Mouse (Mus musculus) right cerebral cortex, postnatal 10 days (tissue): ENCODE results near the gene Trp53bp2.

Experiments used
- DNase-seq, 2 experiments: peaks; one replicate each; pipeline ENCODE4 v3.0.0; 2021; ENCODE audit warnings: low spot score in 2 of 2

Trp53bp2 gene

DNA sequence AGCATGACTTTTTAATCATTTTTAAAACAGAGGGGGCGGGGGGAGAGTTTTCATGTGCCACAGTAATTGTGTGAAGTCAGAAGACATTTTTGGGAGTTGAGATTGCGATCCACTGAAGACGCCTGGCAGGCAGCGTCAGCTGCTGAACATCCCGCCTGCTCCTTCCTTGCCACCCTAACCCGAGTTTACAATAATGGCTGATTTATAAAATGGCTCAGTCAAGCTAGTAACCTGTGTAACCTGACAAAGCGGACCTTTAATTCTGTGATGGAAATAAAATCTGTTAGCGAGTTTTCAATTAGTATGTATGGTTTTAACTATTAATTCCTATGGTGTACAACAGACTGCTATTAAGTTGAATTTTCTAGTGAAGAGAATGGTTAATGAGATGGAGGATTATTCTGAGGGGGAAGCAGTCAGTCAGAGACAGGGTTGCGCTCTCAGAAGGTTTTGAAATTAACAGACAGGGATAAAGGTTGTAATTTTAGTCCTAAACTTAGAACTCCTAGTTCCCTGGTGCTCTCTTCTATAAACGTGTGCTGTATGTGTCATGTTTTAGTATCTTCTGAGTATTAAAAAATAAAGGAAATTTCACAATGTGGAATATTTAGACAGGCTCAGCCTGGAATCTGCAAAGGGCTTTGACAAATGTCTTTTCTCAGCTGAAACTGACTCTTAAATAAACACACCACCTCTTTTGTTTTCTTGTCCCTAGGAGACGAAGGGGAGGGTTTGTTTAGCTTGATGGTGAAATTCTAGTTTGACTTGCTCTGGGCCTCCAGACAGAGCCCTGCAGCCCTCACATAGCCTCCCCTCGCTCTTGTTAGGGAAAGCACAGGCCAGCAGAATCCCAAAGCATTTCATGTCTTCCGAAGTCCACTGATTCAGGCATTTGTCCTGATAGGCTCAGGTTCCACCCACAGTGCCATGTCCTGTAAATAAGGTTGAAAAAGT, 51.6 kb downstream of the Trp53bp2 start:
- peak in 1 of 2 experiments; percentile 14 for DNase-seq

DNA sequence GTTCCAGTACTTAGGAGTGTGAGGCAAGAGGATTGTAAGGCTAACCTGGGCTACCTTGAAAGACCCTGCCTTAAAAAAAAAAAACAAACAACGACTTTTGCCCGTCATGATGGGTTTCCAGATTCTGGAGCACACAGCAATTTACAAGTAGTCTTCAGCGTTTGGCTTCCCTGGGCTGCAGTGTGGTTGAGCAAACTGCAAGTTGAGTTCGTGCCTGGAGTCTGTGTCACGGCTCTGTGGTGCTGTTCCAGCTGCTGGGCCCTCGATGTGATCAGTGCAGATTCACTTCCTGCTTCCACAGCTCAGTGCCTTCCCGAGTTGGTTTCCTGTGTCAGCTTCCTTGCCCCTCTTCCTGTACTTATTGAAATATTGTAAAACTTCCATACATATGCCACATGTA, 52.3 kb downstream of the Trp53bp2 start:
- DNase-seq: no peak

- peak; percentile 69 to 73 for DNase-seq
These were observed 52.8 kb downstream of the Trp53bp2 start for GRCm38 (mm10) chr1:182461813-182462212.

GRCm38 (mm10) chr1:182465309-182465708, 56.3 kb downstream of the Trp53bp2 start:
- DNase-seq: no peak

DNA sequence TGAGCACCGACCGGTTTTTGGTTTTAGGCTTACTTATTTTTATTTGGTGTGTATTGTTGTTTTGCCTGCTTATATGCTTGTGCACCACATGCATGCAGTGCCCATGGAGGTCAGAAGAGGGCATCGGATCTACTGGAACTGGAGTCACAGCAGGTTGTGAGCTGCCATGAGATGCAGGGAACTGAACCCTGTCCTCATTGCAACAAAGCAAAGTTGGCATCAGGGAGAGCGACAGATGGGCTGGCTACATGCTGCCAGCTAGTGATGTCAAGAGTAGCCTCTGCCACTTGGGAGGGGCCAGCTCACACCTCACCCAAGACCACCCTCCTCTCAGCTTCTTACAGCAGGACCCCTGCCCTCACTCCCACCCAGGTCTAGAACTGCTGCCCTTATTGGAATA, 57.0 kb downstream of the Trp53bp2 start:
- no peak for DNase-seq

GRCm38 (mm10) chr1:182475005-182475796, 66.2 kb downstream of the Trp53bp2 start:
- DNase-seq: peak in 1 of 2 experiments; percentile 68

DNA sequence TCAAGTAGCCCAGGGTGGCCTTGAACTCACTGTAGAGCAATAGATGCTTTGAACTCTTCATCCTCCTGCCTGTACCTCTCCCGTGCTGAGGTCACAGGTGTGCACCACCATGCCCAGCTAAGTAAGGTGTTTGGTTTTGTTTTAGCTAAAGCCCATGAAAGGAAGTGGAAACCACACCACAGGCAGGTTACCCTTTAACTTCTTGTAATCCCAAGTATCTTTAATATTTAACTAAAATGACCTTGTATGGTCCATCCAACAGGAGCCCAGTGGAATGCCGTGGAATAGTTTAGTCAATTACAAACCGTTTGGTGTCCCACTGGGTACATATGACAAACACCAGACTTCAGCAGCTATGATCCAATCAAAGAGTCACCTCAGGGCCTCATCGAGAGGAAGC, 70.0 kb downstream of the Trp53bp2 start:
- no peak for DNase-seq

- no peak for DNase-seq
These were observed 72.2 kb downstream of the Trp53bp2 start for GRCm38 (mm10) chr1:182481138-182481537.

DNA sequence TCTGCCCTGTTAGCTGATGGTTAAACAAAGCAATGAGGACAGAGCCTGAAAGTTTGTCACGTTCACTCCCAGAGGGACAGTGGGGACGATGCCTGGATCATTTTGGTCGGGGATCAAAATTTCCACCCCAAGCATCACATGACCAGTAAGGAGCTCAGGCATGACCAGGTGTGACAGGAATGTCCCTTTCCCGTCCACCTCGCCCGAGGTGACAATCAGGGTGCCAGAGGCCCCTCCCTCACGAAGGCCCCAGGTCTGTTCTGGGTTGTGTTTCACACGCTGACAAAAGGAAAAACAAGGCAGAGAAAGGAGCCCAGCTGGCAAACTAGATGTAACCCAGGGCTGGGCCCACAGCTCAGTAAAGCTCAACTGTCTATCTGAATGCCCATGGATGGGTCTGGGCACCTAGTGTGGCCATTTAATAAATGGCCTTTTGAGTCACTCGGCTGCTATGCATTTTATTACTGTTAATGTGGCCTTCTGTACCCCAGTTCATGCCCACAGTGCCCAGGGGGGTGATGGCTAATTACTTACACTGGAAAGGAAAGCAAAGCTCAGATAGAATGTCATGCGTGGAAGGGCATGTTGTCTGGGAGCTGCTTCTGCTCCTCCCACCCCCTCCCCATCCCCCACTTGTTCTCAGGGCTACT, 72.8 kb downstream of the Trp53bp2 start:
- DNase-seq: no peak

DNA sequence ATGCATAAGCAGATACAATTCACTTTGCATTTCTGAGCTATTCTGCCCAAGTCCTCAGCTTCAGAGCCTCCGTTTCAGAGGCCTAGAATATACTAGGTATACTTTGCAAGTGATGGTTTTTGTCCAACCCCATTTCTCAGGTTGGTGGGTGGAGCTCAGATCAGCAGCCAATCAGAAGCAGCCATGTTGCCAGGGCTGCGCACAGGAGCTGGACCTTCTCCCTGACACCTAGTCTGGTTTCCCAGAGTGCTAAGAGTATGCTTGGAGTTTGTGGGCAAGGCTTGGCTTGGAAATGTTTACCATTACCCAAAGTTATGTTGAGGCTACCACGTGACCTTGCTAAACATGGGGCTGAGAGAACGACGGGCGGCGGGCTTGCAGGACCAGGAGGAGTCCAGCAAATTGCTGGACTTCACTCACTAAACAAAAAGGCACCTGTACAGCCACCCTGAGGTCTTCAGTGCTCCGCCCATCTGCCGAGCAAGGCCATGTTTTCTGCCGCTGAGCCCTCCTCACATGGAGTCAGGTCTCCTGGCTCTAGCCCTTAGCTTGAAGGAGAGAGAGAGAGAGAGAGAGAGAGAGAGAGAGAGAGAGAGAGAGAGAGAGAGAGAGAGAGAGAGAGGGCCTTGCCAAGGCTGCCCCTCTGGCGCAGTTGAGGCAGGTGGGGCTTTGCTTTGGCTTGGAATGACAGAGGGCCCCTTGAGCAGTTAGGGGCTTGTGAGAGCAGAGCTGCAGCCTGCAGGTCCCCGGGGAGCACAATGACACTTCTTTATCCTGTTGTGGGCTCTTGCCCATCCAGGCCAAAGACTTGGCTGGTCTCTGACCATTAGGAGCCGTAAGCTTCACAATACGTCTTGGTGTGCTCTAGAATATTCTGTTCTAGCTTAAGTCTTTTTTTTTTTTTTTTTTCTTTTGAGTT, 74.3 kb downstream of the Trp53bp2 start:
- peak; percentile 64 to 80 for DNase-seq

- DNase-seq: peak; percentile 65 to 78
These were observed 74.9 kb downstream of the Trp53bp2 start for GRCm38 (mm10) chr1:182483910-182484274.

GRCm38 (mm10) chr1:182488503-182488902, 79.5 kb downstream of the Trp53bp2 start:
- DNase-seq: no peak

DNA sequence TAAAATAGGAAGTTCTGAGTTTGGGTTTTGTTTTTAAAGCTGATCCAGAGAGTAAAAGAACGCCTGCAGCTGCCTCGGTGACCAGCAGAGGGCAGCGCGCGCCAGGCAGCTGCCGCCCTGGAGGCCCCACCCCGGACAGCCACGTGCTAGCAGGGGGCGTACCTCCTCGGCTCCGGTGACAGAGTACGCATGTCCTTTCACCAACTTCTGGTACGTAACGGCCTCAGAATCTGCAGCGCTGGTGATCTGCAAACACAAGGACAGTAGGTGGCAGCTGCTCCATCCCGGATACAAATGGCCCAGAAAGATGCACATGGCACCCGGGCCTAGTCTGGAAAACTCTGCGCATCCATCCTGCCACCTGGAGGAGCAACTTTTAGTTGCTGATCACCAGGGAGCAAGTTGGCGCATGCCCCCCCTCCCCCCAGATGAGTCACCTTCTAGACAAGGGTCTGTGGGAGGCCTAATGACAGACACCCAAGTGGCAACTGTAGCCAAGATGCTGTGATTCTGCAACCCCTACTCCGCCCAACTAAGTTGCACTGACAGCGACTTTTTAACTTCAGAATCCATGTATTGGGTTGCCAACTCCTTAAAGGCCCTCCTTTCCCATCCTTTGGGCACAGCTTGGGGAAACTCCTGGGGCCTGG, 81.0 kb downstream of the Trp53bp2 start:
- DNase-seq: peak; percentile 93 to 95

- DNase-seq: no peak
These were observed 81.6 kb downstream of the Trp53bp2 start for GRCm38 (mm10) chr1:182490568-182490967.

DNA sequence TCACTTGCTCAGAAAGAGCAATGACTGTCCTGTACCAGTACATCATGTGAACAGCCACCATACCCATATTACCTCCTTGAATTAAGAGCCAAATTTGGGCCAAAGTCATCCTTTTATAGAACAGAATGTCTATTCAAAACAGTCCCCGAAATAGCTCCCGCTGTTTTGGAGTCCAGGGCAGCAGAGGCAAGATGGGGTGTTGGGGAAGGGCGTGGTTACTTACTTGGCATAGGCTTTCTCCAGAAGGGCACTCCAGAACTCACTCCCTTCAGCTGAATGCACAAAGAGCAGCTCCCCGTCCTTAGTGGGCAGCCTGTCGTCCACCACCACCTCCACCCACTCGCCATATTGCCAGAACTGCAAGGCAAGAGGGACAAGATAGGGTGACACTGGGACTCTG, 82.9 kb downstream of the Trp53bp2 start:
- no peak for DNase-seq

- no peak for DNase-seq
These were observed 85.5 kb downstream of the Trp53bp2 start for GRCm38 (mm10) chr1:182494285-182495145.

DNA sequence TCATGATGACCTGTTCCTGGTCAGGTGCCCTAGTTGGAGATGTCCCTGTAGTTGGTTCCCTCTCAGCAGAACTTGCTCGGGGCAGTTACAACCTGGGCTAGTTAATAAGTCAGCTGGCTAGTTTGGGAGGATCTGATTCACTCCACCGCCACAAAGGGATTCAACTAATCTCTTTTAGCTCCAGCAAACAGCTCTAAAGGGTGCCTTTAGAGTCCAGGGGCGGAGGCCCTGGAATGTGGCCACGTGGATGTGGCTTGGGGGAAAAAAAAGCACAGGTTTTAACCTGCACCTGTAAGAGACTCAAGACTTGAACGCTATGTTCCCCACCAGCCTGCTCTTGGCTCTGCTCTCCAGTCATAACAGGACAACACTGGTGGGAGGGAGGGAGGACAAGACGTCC, 87.7 kb downstream of the Trp53bp2 start:
- no peak for DNase-seq

DNA sequence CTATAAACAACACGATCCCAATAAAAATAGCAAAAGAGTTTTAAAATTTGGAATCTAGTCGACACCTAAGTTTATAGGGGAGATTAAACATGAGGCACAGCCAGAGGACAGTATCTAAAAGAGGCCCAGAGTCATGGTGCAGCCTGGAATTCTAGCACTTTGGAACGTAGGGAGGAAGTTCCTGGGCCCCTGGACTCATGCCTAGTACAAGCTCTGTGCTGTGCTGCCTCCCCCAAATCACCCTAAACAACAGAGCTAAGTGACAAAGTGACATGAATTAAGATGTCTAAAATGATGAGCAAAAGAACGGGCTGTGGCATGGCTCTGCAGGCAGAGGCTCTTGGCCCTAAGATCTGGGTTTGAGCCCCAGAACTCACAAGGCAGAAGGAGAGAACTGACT, 88.8 kb downstream of the Trp53bp2 start:
- DNase-seq: no peak

DNA sequence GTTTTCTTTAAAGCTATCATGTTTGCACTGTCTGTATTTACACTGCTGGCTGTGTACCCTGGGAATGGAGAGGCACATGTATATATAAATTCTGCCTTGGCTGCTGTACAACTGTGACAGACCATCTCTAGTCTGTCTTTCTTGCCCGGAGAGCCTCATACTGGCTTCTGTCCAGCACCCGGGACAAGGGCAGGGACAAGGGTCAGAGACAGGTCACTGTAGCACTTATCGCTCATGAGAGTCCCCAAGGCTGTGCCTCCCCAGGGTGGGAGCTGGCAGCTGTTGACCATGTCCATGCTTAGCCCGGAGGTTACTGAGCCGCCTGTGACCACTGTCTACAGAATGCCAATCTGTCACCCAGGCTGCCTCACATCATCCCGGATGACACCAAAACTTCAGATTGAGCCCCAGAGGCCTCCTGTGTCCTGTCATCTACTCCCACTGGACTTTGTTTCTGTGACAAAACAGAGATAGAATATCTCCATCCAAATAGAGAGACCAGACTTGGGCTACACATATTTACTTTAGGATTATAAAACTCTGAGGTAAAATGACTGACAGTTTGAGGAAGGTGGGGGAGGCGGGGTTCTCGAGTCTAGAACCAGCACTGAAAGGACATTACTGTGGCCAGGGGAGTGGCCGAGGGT, 90.6 kb downstream of the Trp53bp2 start:
- DNase-seq: no peak
